Mouse (Mus musculus) C2C12 (cell line): ENCODE results near the gene Elmo2.

Experiments used
- CEBPB ChIP-seq: IDR thresholded peaks from one replicate; pipeline ENCODE4 v1.6.1; 2011; ENCODE audit warnings: low read depth, mild to moderate bottlenecking, control low read depth, moderate library complexity
- CTCF ChIP-seq: IDR thresholded peaks from one replicate; pipeline ENCODE4 v1.5.1; 2011; ENCODE audit not compliant: control insufficient read depth, insufficient read depth, insufficient read length
- MAX ChIP-seq: IDR thresholded peaks from one replicate; pipeline ENCODE4 v1.6.1; 2011; ENCODE audit warnings: mild to moderate bottlenecking, control low read depth
- MYOD1 ChIP-seq: IDR thresholded peaks from one replicate; pipeline ENCODE4 v1.6.1; 2011; ENCODE audit warnings: low read depth; ENCODE audit not compliant: control insufficient read depth, insufficient read length
- MYOG ChIP-seq: IDR thresholded peaks from one replicate; pipeline ENCODE4 v1.6.1; 2011; ENCODE audit not compliant: control insufficient read depth, insufficient read length; ENCODE audit errors: extremely low read depth

DNA sequence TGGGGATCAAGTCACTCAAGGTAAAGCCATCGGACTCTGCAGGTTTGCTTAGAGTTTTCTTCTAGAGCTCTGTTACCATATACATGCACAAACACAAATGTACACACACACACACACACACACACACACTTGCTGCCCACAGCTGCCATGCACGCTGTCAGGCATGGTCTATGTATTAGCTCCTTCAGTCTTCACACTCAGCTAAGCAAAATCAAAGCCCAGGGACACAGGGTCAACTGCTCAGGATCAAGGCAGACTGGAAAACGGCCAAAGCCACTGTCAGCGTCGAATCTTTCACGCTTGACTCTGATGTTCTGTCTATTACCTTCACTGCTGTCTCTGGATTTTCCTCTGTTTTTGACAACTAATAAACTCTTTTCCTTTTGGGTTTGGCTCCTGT is 25.4 kb downstream of the Elmo2 start:
- TF ChIP-seq MYOD1 (no peak), CTCF (no peak), MAX (no peak), MYOG (no peak), CEBPB (no peak)
